Mouse (Mus musculus): ENCODE data around the gene Olfr1016. TPM values are rescaled to one million over a fixed set of nuclear protein-coding genes. Genes with fewer than 3 reads are reported as not detected.

Gene Olfr1016
- total and polyA plus RNA-seq, 3 experiments = not detected

DNA sequence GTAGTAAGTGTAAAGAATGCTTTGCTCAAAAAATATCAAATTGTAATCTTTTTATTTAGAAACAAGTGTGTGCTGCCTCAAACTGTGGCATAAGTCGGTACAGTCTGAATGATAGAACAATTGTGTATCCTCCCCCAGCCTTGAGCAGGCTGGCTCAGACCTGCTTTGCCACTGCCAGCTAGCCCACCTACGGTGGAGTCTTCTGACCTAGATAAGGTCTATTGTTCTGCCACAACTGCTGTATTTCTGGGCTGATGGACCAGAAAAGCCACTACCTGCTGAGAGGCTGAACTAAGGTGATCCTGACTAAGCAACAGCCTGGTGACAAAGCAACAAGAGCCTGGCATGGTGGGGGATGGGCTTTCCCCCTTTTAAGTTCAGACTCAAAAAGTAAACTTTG lies 10.0 kb downstream of the Olfr1016 start:
- no peak for TF ChIP-seq MAZ (IDR thresholded peaks at IDR 0.05; ENCODE audit: low read depth, low read length)
- TF ChIP-seq ZMIZ1 (IDR thresholded peaks at IDR 0.05; ENCODE audit: low read depth, low read length) = no peak
- no peak for TF ChIP-seq USF1 (IDR thresholded peaks at IDR 0.05; ENCODE audit: low read depth, low read length)
- TF ChIP-seq POLR2AphosphoS2 (IDR thresholded peaks at IDR 0.05; ENCODE audit: low read depth, low read length) = no peak
- TF ChIP-seq CHD2 (IDR thresholded peaks at IDR 0.05; ENCODE audit: low read length) = no peak
- TF ChIP-seq CTCF (conservative IDR thresholded peaks at IDR 0.05 in 1 of 2, IDR thresholded peaks at IDR 0.05 in 1 of 2; ENCODE audit: low read depth in 2 of 2, low read length in 2 of 2) = no peak
- no peak for TF ChIP-seq TCF12 (IDR thresholded peaks at IDR 0.05; ENCODE audit: low read depth, low read length)
- TF ChIP-seq SIN3A (IDR thresholded peaks at IDR 0.05; ENCODE audit: low read length) = no peak
- no peak for TF ChIP-seq MXI1 (IDR thresholded peaks at IDR 0.05; ENCODE audit: low read depth, low read length)
- TF ChIP-seq RAD21 (IDR thresholded peaks at IDR 0.05; ENCODE audit: low read depth, low read length) = no peak
- no peak for TF ChIP-seq GABPA (IDR thresholded peaks at IDR 0.05; ENCODE audit: insufficient replicate concordance, low read depth, low read length)
- TF ChIP-seq ZKSCAN1 (IDR thresholded peaks at IDR 0.05; ENCODE audit: borderline replicate concordance, low read depth, low read length) = no peak
- no peak for TF ChIP-seq ELF1 (IDR thresholded peaks at IDR 0.05; ENCODE audit: low read depth, low read length)
- no peak for TF ChIP-seq EP300 (IDR thresholded peaks at IDR 0.05; ENCODE audit: low read length)
- no peak for TF ChIP-seq TBP (conservative IDR thresholded peaks at IDR 0.05; ENCODE audit: low read depth, low read length)
- no peak for TF ChIP-seq KAT2A (IDR thresholded peaks at IDR 0.05; ENCODE audit: insufficient replicate concordance, low read length)
- TF ChIP-seq NELFE (IDR thresholded peaks at IDR 0.05; ENCODE audit: low read depth, low read length) = no peak
- no peak for TF ChIP-seq PAX5 (IDR thresholded peaks at IDR 0.05; ENCODE audit: low read length)
- no peak for TF ChIP-seq ETS1 (conservative IDR thresholded peaks at IDR 0.05; ENCODE audit: low read depth, low read length)
- TF ChIP-seq POLR2A (IDR thresholded peaks at IDR 0.05; ENCODE audit: low read depth, low read length) = no peak
- Histone ChIP-seq H3K27me3 (replicated peaks) (no peaks in the 10 kb centered on the region), H3K36me3 (replicated peaks in 1 of 2; ENCODE audit: control insufficient read depth in 1 of 2, insufficient read depth in 1 of 2, low read length in 1 of 2) (no peaks in the 10 kb centered on the region), H3K4me3 (replicated peaks in 1 of 3; ENCODE audit: low read depth in 2 of 3, low read length in 2 of 3, poor library complexity in 1 of 3) (no peak overlapping the region), H3K4me1 (ENCODE audit: control insufficient read depth in 1 of 2, insufficient read depth in 2 of 2) (no peaks in the 10 kb centered on the region), H3K9me3 (replicated peaks; ENCODE audit: low read length) (peaks cover 18% of the 10 kb centered on the region), H3K9ac (ENCODE audit: insufficient read depth, low read depth) (no peak overlapping the region), H3K27ac (ENCODE audit: insufficient read depth, low read depth) (no peak overlapping the region), H3K4me2 (ENCODE audit: insufficient read depth, low read depth, poor library complexity, severe bottlenecking) (no peak overlapping the region), H3K79me2 (replicated peaks; ENCODE audit: control insufficient read depth, extremely low read depth, insufficient read depth, poor library complexity, severe bottlenecking) (no peaks in the 10 kb centered on the region)
- DNase-seq (ENCODE audit: extremely low read depth) = no peak
- in situ Hi-C loops (cut with MboI; ENCODE audit: low pct_ligation_motif_present, low pct_unique_long_range_greater_than_20kb, low sequenced_read_pairs) (no loop called here), dilution Hi-C loops (cut with MboI; ENCODE audit: extremely low pct_ligation_motif_present, extremely low pct_unique_long_range_greater_than_20kb, low sequenced_read_pairs) (no loop called here)

DNA sequence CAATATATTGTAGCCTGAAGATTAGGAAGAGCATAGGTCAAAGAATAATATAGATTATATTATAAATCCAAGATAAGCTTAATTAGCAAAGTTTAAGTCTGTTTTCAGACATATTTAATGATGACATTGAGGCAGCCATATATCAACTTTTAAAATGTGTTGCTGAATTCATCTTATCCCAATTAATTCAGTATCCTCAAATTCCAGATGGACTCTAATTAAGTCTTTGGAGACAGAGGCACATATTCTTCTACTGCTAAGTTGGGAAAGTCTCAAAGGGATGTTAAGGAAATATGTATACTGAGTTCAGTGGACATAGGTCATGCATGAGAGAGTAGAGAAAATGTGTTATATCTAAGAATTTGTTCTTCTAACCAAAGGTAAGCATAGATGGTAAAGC lies 20.6 kb downstream of the Olfr1016 start, which contains the start of gene Olfr1015:
Olfr1015 (plus strand) TSS at position 301 of the 400 bp plus-strand sequence.
- in situ Hi-C loops (cut with MboI; ENCODE audit: low pct_ligation_motif_present, low pct_unique_long_range_greater_than_20kb, low sequenced_read_pairs) = no loop called here
- Histone ChIP-seq H3K9me3 (replicated peaks; ENCODE audit: low read length) (peaks cover 12% of the 10 kb centered on the region), H3K36me3 (replicated peaks in 1 of 2; ENCODE audit: control insufficient read depth in 1 of 2, insufficient read depth in 1 of 2, low read length in 1 of 2) (no peaks in the 10 kb centered on the region), H3K27ac (ENCODE audit: insufficient read depth, low read depth) (no peak within 1 kb of the TSS), H3K4me2 (ENCODE audit: insufficient read depth, low read depth, poor library complexity, severe bottlenecking) (no peak within 1 kb of the TSS), H3K27me3 (replicated peaks) (no peaks in the 10 kb centered on the region), H3K9ac (ENCODE audit: insufficient read depth, low read depth) (no peak within 1 kb of the TSS), H3K4me3 (replicated peaks in 1 of 3; ENCODE audit: low read depth in 2 of 3, low read length in 2 of 3, poor library complexity in 1 of 3) (no peak within 1 kb of the TSS), H3K4me1 (ENCODE audit: control insufficient read depth in 1 of 2, insufficient read depth in 2 of 2) (no peaks in the 10 kb centered on the region), H3K79me2 (replicated peaks; ENCODE audit: control insufficient read depth, extremely low read depth, insufficient read depth, poor library complexity, severe bottlenecking) (no peaks in the 10 kb centered on the region)
- dilution Hi-C loops (cut with MboI; ENCODE audit: extremely low pct_ligation_motif_present, extremely low pct_unique_long_range_greater_than_20kb, low sequenced_read_pairs) = no loop called here
- TF ChIP-seq MEF2A (IDR thresholded peaks at IDR 0.05; ENCODE audit: borderline replicate concordance, low read depth, low read length) (no peak), SIN3A (IDR thresholded peaks at IDR 0.05; ENCODE audit: low read length) (no peak), RAD21 (IDR thresholded peaks at IDR 0.05; ENCODE audit: low read depth, low read length) (no peak), E2F4 (IDR thresholded peaks at IDR 0.05; ENCODE audit: insufficient replicate concordance, low read depth, low read length) (no peak), MAFK (IDR thresholded peaks at IDR 0.05; ENCODE audit: insufficient replicate concordance, low read length) (no peak), IRF4 (IDR thresholded peaks at IDR 0.05; ENCODE audit: low read depth, low read length) (no peak), JUND (conservative IDR thresholded peaks at IDR 0.05; ENCODE audit: low read depth, low read length) (no peak), NRF1 (IDR thresholded peaks at IDR 0.05; ENCODE audit: low read depth, low read length) (no peak), SMC3 (IDR thresholded peaks at IDR 0.05; ENCODE audit: low read depth, low read length) (no peak), RCOR1 (conservative IDR thresholded peaks at IDR 0.05; ENCODE audit: low read depth, low read length) (no peak), ZMIZ1 (IDR thresholded peaks at IDR 0.05; ENCODE audit: low read depth, low read length) (no peak), CHD2 (IDR thresholded peaks at IDR 0.05; ENCODE audit: low read length) (no peak), MAX (IDR thresholded peaks at IDR 0.05; ENCODE audit: low read length) (no peak), POLR2A (IDR thresholded peaks at IDR 0.05; ENCODE audit: low read depth, low read length) (no peak), NELFE (IDR thresholded peaks at IDR 0.05; ENCODE audit: low read depth, low read length) (no peak)
- DNase-seq (ENCODE audit: extremely low read depth) = no peak

All from CH12.LX (cell line).